ENCODE assay signal across 1 mouse cellular context in genomic region chr1:106061185-106061910, GRCm38 (mm10).
A peak's percentile ranks its signal among the peaks of the same experiment; 100 is the strongest.
TF ChIP-seq lines count a peak whose summit lies in the region.

No protein-coding gene starts in this region.

TF ChIP-seq in CH12.LX, 34 proteins besides CTCF, POLR2A, EP300 and RAD21 (continued from another document):
- TF ChIP-seq ZNF384 (IDR thresholded peaks at IDR 0.05; ENCODE audit: low read depth, low read length), result peak; percentile 78
- no peak for TF ChIP-seq USF1 (IDR thresholded peaks at IDR 0.05; ENCODE audit: low read depth, low read length)
- TF ChIP-seq NELFE (IDR thresholded peaks at IDR 0.05; ENCODE audit: low read depth, low read length), result no peak
